Mouse (Mus musculus) urinary bladder, adult 2 months (tissue): Measurements from ENCODE around the gene Ttll4. TPM values are rescaled to one million over a fixed set of nuclear protein-coding genes. Genes with fewer than 3 reads are reported as not detected.

Experiments
- DNase-seq: peaks from one replicate; pipeline ENCODE4 v3.0.0; 2022; ENCODE audit warnings: low spot score
- polyA plus RNA-seq: library from polyadenylated mRNA; depleted of rRNA; stranded (reverse); fragments of >200 nt; gene quantifications from 2 replicates; pipeline ENCODE4 v1.2.3, GENCODE M21; 2012

The Ttll4 gene
- polyA plus RNA-seq, 1 experiment, result 15.7 TPM

DNA sequence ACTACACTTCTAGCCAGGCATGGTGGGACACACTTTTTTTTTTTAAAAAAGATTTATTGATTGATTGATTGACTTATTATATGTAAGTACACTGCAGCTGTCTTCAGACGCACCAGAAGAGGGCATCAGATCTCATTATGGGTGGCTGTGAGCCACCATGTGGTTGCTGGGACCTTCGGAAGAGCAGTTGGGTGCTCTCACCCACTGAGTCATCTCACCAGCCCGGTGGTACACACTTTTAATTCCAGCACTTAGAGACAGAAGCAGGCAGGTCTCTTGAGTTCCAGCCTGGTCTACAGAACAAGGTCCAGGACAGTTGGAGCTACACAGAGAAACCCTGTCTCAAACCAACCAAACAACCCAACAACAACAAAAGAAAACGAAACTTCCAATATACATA, 50.5 kb downstream of the Ttll4 start:
- no peak for DNase-seq

GRCm38 (mm10) chr1:74712461-74713098, 51.0 kb downstream of the Ttll4 start:
- DNase-seq, result no peak

- DNase-seq, result peak; percentile 53
These were observed 51.7 kb downstream of the Ttll4 start, which contains the start of gene Cyp27a1 for GRCm38 (mm10) chr1:74713099-74713858. TSS of gene Cyp27a1 (plus strand) at chr1:74713574.

- DNase-seq, result no peak
These were observed 52.5 kb downstream of the Ttll4 start for GRCm38 (mm10) chr1:74713859-74714730.

GRCm38 (mm10) chr1:74714967-74715366, 53.4 kb downstream of the Ttll4 start:
- no peak for DNase-seq

GRCm38 (mm10) chr1:74715468-74715867, 53.9 kb downstream of the Ttll4 start:
- no peak for DNase-seq

DNA sequence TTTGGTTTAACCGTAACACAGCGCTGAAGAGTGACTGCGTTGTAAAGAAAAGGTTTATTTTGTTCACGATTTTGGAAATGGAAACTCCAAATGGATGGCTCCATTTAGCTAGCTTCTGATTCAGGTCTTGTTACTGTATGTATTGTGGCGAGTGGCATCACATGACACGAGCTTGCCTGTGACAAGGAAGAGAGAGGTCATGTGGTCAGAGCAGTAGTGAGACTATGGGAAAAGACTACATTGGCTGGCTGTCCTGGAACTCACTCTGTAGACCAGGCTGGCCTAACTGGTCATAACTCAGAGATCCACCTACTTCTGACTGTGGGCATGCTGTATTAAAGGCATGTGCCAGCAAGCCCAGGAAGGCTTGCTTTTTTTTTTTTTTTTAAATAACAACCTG, 54.3 kb downstream of the Ttll4 start:
- no peak for DNase-seq

DNA sequence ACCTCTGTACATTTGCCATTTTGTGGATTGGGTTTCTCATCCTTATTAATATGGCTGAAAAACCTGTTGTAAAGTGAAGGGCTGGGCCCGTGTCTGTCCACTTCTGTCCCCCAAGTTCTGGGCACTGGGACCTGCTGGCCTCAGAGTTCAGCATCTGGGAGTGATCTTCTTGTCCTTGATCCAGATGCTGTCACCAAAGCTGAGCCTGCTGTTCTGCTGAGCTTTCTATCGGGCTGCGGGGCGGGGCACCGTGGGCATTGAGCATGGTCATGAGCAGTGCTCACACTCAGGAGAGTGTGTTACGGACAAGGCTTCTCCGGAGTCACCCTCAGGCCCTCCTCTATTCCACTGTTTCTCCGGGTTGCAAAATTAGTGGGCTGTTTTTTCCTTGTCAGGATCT, 56.6 kb downstream of the Ttll4 start:
- no peak for DNase-seq

DNA sequence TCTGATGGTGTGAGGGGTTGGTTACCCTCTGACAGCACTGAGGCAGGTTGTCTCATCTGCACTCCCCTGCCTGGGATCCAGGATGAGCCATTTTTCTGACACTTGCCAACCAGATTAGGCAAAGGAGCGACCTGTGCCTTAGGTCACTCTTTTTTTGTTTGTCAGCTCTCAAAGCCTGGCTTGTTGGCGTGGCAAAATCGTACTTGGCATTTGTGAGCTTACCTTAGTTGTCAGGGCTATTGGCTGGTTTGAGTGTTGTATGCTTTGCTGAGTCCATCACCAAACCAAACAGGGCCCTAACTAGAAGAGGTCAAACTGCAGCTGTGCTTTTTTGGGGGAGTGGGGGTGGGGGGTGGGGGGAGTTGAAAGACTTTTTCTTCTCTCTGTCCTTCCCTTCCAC, 57.7 kb downstream of the Ttll4 start:
- no peak for DNase-seq

- no peak for DNase-seq
These were observed 60.1 kb downstream of the Ttll4 start for GRCm38 (mm10) chr1:74721657-74722056.

DNA sequence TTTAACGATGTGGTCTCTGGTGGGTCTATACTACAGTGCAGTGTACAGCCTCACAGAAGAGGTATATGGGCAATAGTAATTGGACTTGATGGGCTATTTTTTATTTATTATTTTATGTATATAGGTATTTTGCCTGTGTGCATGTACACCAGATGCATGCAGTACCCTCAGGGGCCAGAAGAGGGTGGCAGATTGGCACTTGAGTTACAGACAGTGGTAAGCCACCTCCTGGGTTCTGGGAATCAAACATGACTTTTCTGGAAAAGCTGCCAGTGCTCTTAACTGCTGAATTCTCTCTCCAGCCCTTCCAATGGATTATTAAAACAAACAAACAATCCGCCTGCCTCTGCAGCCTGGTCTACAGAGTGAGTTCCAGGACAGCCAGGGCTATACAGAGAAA, 62.2 kb downstream of the Ttll4 start:
- no peak for DNase-seq

DNA sequence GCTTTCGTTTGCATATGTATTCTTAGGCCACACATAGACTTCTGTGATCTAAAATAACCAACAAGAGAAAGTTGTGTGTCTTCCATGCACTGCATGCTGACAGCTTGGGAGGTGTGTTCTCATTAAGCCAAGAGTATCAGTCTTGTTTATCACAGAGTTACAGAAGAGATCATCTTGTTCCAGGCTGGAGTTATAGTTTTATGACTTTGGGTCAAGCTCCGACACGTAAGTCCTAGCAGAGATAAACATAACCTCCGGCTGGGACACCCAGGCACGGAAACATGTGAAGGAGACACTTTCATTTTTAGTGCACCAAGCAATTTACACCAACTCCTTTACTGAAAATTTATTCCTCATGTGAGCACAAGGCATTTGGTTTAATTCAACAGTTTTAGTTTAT, 64.6 kb downstream of the Ttll4 start:
- DNase-seq, result no peak

DNA sequence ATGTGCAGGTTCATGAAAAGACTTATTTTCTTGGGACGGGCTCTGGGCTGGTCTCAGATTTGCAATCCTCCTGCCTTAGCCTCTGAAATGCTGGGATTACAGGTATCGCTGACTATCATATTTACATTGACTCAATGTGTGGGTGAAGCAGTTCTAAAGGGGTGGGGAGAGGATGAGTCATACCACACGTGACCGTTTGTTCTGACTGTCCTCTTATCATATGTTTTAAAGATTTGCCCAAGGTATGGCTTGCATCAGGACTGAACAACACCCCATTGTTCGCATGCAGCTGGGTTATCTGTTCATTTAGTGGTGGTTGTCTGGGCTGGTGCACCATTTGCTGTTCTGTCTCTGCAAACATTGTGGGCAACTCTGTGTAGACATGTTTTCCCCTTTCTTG, 65.1 kb downstream of the Ttll4 start:
- no peak for DNase-seq

DNA sequence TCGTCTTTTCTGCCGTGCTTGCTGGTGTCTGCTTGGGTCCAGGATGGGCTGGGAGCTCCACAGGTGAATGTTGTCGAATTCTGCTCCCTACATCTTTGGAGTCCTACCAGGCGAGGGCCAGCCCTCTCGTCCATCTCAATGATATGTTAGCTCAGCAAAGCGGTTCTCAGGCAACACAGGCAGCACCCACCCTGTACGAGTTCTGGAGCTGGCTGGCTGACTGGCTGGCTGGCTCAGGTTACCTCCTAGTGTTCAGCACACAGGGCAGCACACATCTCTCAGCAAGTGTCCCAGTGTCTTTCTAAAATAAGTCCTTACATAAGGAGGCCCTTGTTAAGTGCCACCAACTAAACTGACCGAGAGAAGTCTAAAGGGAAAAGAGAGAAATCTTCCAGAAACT, 66.9 kb downstream of the Ttll4 start:
- no peak for DNase-seq

DNA sequence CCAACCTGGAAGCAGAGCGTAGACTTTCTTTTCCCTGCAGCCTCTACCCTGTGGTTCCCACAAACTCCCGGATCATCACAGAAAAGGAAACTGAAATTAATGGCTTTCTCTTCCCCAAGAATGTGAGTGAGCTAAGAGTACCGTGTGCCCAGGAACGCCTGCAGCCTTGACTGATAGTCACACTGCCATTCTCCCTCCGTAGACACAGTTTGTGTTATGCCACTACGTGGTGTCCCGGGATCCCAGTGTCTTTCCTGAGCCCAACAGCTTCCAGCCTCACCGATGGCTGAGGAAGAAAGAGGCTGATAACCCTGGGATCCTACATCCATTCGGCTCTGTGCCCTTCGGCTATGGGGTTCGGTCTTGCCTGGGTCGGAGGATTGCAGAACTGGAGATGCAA, 75.4 kb downstream of the Ttll4 start:
- no peak for DNase-seq

- no peak for DNase-seq
These were observed 76.0 kb downstream of the Ttll4 start for GRCm38 (mm10) chr1:74737500-74737899.

GRCm38 (mm10) chr1:74740846-74741245, 79.3 kb downstream of the Ttll4 start:
- no peak for DNase-seq

DNA sequence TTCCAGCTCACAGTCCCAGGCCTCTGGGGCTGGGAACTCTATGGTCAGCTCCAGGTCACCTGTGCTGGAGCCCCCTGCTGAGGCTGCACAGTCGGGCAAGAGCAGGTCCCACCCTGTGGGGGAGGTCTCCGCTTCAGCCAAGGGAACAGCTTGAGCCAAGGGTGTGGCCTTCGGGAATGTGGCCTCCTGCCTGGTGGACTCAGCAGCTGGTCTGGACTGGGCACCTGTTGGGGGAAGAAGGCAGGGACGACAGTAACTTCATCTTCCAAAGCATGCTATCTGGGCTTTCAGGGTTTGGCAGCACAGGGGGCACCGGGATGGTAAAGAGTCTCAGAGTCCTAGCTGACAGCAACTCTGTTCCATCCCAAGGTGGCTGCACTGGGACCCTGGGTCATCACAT, 85.8 kb downstream of the Ttll4 start:
- no peak for DNase-seq

- DNase-seq, result no peak
These were observed 87.2 kb downstream of the Ttll4 start, which contains the start of gene Prkag3 for GRCm38 (mm10) chr1:74748643-74749271. TSS of gene Prkag3 (minus strand) at chr1:74749221.

GRCm38 (mm10) chr1:74749301-74749700, 87.8 kb downstream of the Ttll4 start:
- DNase-seq, result no peak

DNA sequence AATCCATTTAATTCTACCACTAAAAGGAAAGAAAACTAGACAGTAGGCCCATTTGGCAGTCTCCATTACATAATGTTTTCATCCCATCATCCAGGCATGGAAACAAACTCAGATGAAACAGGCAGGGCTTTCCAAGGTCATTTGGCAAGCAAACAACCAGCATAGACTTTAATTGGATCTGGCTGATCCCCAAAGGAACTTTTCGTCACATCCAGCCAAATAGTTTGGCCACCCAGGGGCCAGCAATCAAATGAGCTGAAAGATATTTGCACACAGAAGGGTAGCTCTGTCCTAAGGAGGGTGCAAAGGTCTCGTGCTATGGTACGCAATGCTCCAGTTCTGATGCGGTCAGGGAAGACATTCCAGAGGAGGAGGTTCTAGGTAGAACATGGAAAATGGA, 89.1 kb downstream of the Ttll4 start:
- no peak for DNase-seq

DNA sequence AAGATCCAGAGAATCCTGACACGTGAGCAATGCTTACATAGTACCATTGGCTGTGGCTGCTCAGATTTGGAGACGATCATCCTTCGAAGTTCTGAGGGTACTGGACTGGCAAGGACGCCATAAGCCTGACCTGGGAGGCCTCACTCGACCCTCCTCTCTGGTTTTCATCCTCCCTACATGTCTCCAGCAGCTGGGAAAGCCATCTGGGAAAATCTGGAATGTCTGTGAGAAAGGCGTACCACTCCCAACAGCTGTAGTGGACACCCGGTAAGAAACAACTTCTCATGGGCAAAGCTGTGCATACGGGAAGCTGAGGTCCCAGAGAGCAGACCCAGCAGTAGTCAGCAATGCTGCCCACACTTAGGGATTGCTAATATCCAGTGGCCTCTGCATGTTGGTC, 90.6 kb downstream of the Ttll4 start:
- DNase-seq, result no peak
